Mouse (Mus musculus): Measurements from ENCODE around the gene Irf2bp1. TPM values are rescaled to one million over a fixed set of nuclear protein-coding genes. Genes with fewer than 3 reads are reported as not detected.

The Irf2bp1 gene
- total RNA-seq (2023) = 26.8 to 30.9 TPM (median 29.4 TPM) in 4 replicates

GRCm38 (mm10) chr7:19003902-19004630 lies at the start of gene Irf2bp1:
Gene Irf2bp1 (plus strand): TSS chr7:19004044.

GRCm38 (mm10) chr7:18987100-18987499 lies 16.7 kb upstream of the Irf2bp1 start, which contains the start of gene Nanos2:
Gene Nanos2 (plus strand): TSS chr7:18987400.

GRCm38 (mm10) chr7:18990601-18991295 lies 13.1 kb upstream of the Irf2bp1 start, which contains the start of gene Mypop:
Gene Mypop (plus strand): TSS chr7:18991245.

GRCm38 (mm10) chr7:19023357-19023814 lies 19.5 kb downstream of the Irf2bp1 start, which contains the start of gene Foxa3:
Gene Foxa3 (minus strand): TSS chr7:19023538.

GRCm38 (mm10) chr7:19024096-19024506 lies 20.3 kb downstream of the Irf2bp1 start, which contains the start of gene Sympk:
Gene Sympk (plus strand): TSS chr7:19024377.

GRCm38 (mm10) chr7:19054047-19054776 lies 50.4 kb downstream of the Irf2bp1 start, which contains the start of gene Rsph6a:
Gene Rsph6a (plus strand): TSS chr7:19054690.

Other genes starting within 250 kb of the Irf2bp1 start
- gene Psg19, start 205.5 kb upstream of the Irf2bp1 start, total RNA-seq (2023) = not detected in 4 replicates
- gene Psg17, start 182.4 kb upstream of the Irf2bp1 start, total RNA-seq (2023) = not detected in 4 replicates
- not detected in 4 replicates for gene Mill2, start 164.1 kb upstream of the Irf2bp1 start, total RNA-seq (2023)
- 16.9 to 20.3 TPM (median 17.7 TPM) in 4 replicates for gene Pglyrp1, start 132.7 kb upstream of the Irf2bp1 start, total RNA-seq (2023)
- 16.0 to 24.2 TPM (median 21.6 TPM) in 4 replicates for gene Ccdc61, start 93.6 kb upstream of the Irf2bp1 start, total RNA-seq (2023)
- gene Nova2, start 78.2 kb upstream of the Irf2bp1 start, total RNA-seq (2023) = not detected in 4 replicates
- gene Nanos2, start 16.6 kb upstream of the Irf2bp1 start, total RNA-seq (2023) = not detected in 4 replicates
- 1.2 to 2.3 TPM (median 1.8 TPM) in 4 replicates for gene Mypop, start 12.8 kb upstream of the Irf2bp1 start, total RNA-seq (2023)
- not detected in 4 replicates for gene Foxa3, start 19.5 kb downstream of the Irf2bp1 start, total RNA-seq (2023)
- 91.9 to 110 TPM (median 103 TPM) in 4 replicates for gene Sympk, start 20.3 kb downstream of the Irf2bp1 start, total RNA-seq (2023)
- 0.39 TPM in 1 of 4 replicates, not detected in the others for gene Rsph6a, start 50.6 kb downstream of the Irf2bp1 start, total RNA-seq (2023)
- 17.3 to 21.6 TPM (median 19.2 TPM) in 4 replicates for gene Dmwd, start 72.2 kb downstream of the Irf2bp1 start, total RNA-seq (2023)
- 12.4 to 18.4 TPM (median 13.1 TPM) in 4 replicates for gene Dmpk, start 79.8 kb downstream of the Irf2bp1 start, total RNA-seq (2023)
- gene Six5, start 90.5 kb downstream of the Irf2bp1 start, total RNA-seq (2023) = 0.24 to 0.69 TPM (median 0.42 TPM) in 4 replicates
- not detected in 4 replicates for gene Gm4969, start 114.3 kb downstream of the Irf2bp1 start, total RNA-seq (2023)
- gene Fbxo46, start 115.8 kb downstream of the Irf2bp1 start, total RNA-seq (2023) = 20.6 to 21.9 TPM (median 21.4 TPM) in 4 replicates
- 9.9 to 12.7 TPM (median 10.7 TPM) in 4 replicates for gene Qpctl, start 145.2 kb downstream of the Irf2bp1 start, total RNA-seq (2023)
- gene Snrpd2, start 145.7 kb downstream of the Irf2bp1 start, total RNA-seq (2023) = 86.8 to 98.6 TPM (median 92.5 TPM) in 4 replicates
- not detected in 4 replicates for gene Gipr, start 162.1 kb downstream of the Irf2bp1 start, total RNA-seq (2023)
- 19.1 to 28.1 TPM (median 21.6 TPM) in 4 replicates for gene Eml2, start 172.4 kb downstream of the Irf2bp1 start, total RNA-seq (2023)
- gene Gpr4, start 208.5 kb downstream of the Irf2bp1 start, total RNA-seq (2023) = not detected in 4 replicates
- gene Opa3, start 224.3 kb downstream of the Irf2bp1 start, total RNA-seq (2023) = 52.4 to 62.7 TPM (median 54.4 TPM) in 4 replicates

Data from B cell, adult 62 days (primary cell).